Mouse (Mus musculus) lung, embryonic 14.5 days (tissue): ENCODE measurements around the gene Gm20388. TPM values are rescaled to one million over a fixed set of nuclear protein-coding genes. Genes with fewer than 3 reads are reported as not detected.

Experiments used
- ATAC-seq: fragments of 200-750 bp; cut with Nextera tagmentation; 2 replicates; pipeline ENCODE4 v1.8.0; 2017; ENCODE audit warnings: mild to moderate bottlenecking, moderate TSS enrichment, moderate library complexity; ENCODE audit not compliant: insufficient read depth
- DNase-seq: peaks from one replicate; pipeline ENCODE4 v3.0.0-alpha.2; 2015
- H3K27ac ChIP-seq: fragments of 300-500 bp; sonication (generic); 2 replicates; pipeline ENCODE4 v1.5.1; 2014; ENCODE audit warnings: low read depth, mild to moderate bottlenecking, moderate library complexity
- H3K27me3 ChIP-seq: fragments of 300-500 bp; sonication (generic); 2 replicates; pipeline ENCODE4 v1.6.1; 2014; ENCODE audit warnings: low read length, control low read depth; ENCODE audit not compliant: insufficient read depth
- H3K36me3 ChIP-seq: fragments of 300-500 bp; sonication (generic); 2 replicates; pipeline ENCODE4 v1.6.1; 2014; ENCODE audit warnings: control low read depth; ENCODE audit not compliant: insufficient read depth
- H3K4me1 ChIP-seq: fragments of 300-500 bp; sonication (generic); 2 replicates; pipeline ENCODE4 v1.6.1; 2014; ENCODE audit warnings: antibody characterized with exemption, control low read depth; ENCODE audit not compliant: insufficient read depth
- H3K4me2 ChIP-seq: fragments of 300-500 bp; sonication (generic); 2 replicates; pipeline ENCODE4 v1.6.1; 2014; ENCODE audit warnings: mild to moderate bottlenecking
- H3K4me3 ChIP-seq: fragments of 300-500 bp; sonication (generic); 2 replicates; pipeline ENCODE4 v1.5.1; 2014; ENCODE audit warnings: low read depth, low read length
- H3K9ac ChIP-seq: fragments of 300-500 bp; sonication (generic); 2 replicates; pipeline ENCODE4 v1.6.1; 2014
- H3K9me3 ChIP-seq: fragments of 300-500 bp; sonication (generic); 2 replicates; pipeline ENCODE4 v1.6.1; 2016; ENCODE audit warnings: low read depth, low read length, control low read depth
- CTCF ChIP-seq: IDR thresholded peaks from 2 replicates; pipeline ENCODE4 v1.5.1; 2016; ENCODE audit warnings: antibody characterized with exemption, low read depth
- WGBS: fragments of 180-500 bp; shearing (Covaris S2); extraction: QIAGEN DNeasy Blood & Tissue Kit; methylation state at CpG from one replicate; pipeline ENCODE4 v1.1.7; 2014; 5-methylcytosine and 5-hydroxymethylcytosine counted together
- polyA plus RNA-seq: library from polyadenylated mRNA; unstranded; fragments of >200 nt; fragmentation: Nextera tagmentation; extraction: Ambion mirVana; gene quantifications from 2 replicates; pipeline ENCODE4 v1.2.1, GENCODE M21; 2014

Gm20388 gene
- polyA plus RNA-seq, 1 experiment from 2014 or later, result not detected

DNA sequence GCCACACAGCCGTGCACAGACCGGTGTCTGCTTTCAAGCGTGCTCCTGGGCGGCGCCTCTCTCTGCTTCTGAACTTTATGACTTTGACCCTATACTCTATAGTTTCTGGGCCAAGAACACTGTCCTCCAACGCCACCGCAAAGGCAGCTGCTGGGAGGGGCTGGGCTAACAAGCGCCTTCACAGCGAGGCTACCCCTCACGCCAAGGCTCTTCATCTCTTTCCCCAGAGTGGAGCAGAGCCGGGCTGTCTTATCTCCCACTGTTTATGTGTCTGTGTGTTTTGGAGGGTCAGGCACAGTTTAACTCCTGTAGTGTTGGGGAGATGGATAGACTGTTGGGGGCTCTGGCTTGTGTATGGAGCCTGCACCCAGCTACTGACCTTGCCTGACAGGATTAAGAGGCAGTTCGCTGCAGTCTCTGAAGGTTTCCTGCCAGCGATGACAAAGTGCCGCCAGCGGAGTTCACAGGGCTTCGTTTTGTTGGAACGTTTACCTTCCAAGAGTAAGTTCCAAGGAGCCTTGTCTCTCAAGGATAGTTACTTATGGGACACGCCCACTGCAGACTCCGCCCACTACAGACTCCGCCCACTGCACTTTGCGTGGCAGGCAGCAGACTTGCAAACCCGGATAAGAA is 783.3 kb downstream of the Gm20388 start:
- Histone ChIP-seq H3K4me1 (peaks cover 39% of the 10 kb centered on the region), H3K9ac (no peak overlapping the region), H3K4me3 (no peak overlapping the region), H3K27ac (peak overlapping the region; percentile 54; the same call in 1 of the 2 replicates), H3K27me3 (no peaks in the 10 kb centered on the region), H3K36me3 (no peaks in the 10 kb centered on the region), H3K4me2 (peak overlapping the region; percentile 42), H3K9me3 (no peaks in the 10 kb centered on the region)
- ATAC-seq, result peak; percentile 93
- TF ChIP-seq CTCF, result no peak
- peak; percentile 94 for DNase-seq
- WGBS, result 9% methylated on average over 22 of the region's 22 CpGs

DNA sequence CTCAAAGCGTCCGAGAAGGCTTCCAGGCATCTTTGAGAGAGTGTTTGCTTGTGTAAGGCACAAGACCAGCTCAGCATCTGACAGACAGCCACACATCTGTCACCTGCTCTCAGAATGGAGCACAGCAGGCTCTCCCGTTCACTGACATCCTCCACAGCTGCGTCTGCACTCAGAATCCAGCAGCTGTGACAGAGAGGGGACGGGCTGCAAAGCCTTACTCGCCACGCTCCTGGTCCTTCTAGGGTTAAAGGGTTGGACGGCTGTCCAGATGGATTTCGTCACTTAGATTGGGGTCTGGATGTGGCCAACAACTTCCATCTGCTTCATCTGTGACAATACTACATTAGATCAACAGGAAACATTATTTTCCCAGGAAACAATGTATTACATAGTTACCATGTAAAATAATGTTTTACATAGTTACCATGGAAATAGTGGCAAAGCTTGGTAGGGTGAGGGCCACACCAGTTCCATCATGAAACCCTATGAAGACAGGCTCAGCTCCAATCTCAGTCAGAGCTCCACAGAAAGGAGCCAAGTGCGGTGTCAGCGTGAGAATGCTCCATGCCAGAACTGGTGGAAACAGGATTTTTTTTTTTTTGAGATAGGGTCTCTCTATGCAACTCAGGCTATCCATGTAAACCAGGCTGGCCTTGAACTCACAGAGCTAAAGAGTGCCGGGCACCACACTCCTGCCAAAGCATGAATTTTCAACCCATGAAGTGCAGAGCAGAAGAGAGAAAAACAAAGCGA is 785.9 kb downstream of the Gm20388 start:
- peak; percentile 94 for DNase-seq
- Histone ChIP-seq H3K4me1 (peaks cover 45% of the 10 kb centered on the region), H3K27me3 (no peaks in the 10 kb centered on the region), H3K9me3 (no peaks in the 10 kb centered on the region), H3K4me2 (peak overlapping the region; percentile 5; the same call in 1 of the 2 replicates), H3K27ac (peak overlapping the region; percentile 77), H3K36me3 (no peaks in the 10 kb centered on the region), H3K4me3 (no peak overlapping the region), H3K9ac (no peak overlapping the region)
- WGBS, result 20% methylated on average over 13 of the region's 13 CpGs
- ATAC-seq, result peak; percentile 74
- TF ChIP-seq CTCF, result no peak

DNA sequence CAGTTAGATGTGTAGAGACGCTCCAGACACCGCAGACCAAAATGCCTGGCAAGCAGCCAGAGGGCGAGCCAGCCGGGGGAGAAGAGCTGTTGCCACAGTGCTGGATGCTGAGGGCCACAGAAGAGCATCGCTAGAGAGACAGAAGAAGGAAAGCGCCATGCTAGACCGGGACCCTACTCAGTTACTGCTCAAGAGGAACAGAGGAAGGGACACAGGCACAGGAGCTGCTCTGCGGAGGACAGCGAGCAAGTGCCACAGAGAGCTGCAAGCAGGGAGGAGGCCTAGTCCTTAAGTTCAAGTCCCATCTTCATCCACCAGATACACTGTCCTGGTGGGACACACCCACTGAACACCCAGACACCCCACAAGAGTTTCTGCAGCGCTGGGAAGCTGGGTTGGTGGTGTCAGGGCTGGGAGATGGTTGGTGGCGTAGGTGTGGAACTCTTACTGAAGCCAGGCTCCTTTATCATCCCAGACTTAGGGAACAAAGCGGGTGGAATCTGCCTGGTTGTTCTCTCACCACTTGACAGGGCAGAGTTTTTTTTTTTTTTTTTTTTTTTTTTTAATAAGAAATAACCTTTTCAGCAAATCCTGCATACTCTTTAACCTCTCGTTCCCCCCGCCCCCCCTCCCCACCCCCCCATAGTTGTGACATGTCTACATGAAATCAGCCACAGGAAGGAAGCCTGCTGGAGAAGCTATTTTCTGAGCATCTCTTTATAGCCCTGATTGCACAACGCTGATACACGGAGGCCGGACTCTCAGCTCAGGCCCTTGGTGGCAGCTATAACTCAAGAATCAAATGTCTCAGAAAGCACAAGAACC is 786.7 kb downstream of the Gm20388 start:
- Histone ChIP-seq H3K27ac (peak overlapping the region; percentile 77), H3K36me3 (no peaks in the 10 kb centered on the region), H3K9ac (no peak overlapping the region), H3K9me3 (no peaks in the 10 kb centered on the region), H3K4me2 (peak overlapping the region; percentile 5; the same call in 1 of the 2 replicates), H3K27me3 (no peaks in the 10 kb centered on the region), H3K4me1 (peaks cover 45% of the 10 kb centered on the region), H3K4me3 (no peak overlapping the region)
- peak; percentile 88 for DNase-seq
- 47% methylated on average over 17 of the region's 17 CpGs for WGBS
- ATAC-seq, result peak; percentile 6; the same call in 1 of the 2 replicates
- no peak for TF ChIP-seq CTCF

DNA sequence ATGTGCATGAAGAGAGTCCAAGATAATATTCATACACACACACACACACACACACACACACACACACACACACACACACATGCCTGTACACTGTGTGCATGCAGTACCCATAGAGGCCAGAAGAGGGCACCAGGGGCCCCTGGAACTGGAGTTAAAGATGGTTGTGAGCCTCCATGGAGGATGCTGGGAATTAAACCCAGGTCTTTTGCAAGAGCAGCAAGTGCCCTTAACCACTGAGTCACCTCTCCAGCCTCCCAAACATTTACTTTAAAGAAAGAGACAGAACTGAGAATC is 787.3 kb downstream of the Gm20388 start:
- peak overlapping the region; percentile 80; the same call in 1 of the 2 replicates for H3K27ac ChIP-seq
- peak; percentile 70 for TF ChIP-seq CTCF
- H3K4me3 ChIP-seq, result no peak overlapping the region
- H3K36me3 ChIP-seq, result no peaks in the 10 kb centered on the region
- no peak overlapping the region for H3K4me2 ChIP-seq
- DNase-seq (no peak), ATAC-seq (no peak)
- H3K27me3 ChIP-seq, result no peaks in the 10 kb centered on the region
- H3K9me3 ChIP-seq, result no peaks in the 10 kb centered on the region
- H3K9ac ChIP-seq, result no peak overlapping the region
- peaks cover 43% of the 10 kb centered on the region for H3K4me1 ChIP-seq

DNA sequence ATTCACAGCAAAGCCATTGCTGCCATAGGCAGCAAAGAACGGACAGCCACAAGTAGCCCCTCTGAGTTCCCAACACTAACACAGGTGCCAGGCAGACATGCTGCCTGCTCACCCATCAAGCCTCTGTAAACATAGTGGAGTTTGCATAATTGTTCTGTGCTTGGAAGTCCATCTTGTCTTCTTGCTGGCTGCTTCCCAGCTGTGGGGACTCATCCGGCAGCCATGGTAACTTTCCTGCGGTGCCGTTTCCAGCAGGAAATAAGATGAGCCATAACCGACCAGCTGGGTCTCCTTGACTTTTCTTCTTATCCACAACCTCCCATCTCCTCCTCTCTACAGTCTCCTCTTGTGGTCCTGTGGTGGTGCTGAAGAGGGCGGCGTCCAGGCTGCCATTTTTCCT is 787.8 kb downstream of the Gm20388 start:
- H3K27me3 ChIP-seq, result no peaks in the 10 kb centered on the region
- H3K4me1 ChIP-seq, result peaks cover 42% of the 10 kb centered on the region
- WGBS, result 41% methylated on average over 7 of the region's 7 CpGs
- no peak overlapping the region for H3K4me2 ChIP-seq
- H3K27ac ChIP-seq, result peak overlapping the region; percentile 80
- H3K4me3 ChIP-seq, result no peak overlapping the region
- H3K36me3 ChIP-seq, result no peaks in the 10 kb centered on the region
- no peak overlapping the region for H3K9ac ChIP-seq
- peak; percentile 80 for DNase-seq
- ATAC-seq, result no peak
- TF ChIP-seq CTCF, result no peak
- H3K9me3 ChIP-seq, result no peaks in the 10 kb centered on the region

DNA sequence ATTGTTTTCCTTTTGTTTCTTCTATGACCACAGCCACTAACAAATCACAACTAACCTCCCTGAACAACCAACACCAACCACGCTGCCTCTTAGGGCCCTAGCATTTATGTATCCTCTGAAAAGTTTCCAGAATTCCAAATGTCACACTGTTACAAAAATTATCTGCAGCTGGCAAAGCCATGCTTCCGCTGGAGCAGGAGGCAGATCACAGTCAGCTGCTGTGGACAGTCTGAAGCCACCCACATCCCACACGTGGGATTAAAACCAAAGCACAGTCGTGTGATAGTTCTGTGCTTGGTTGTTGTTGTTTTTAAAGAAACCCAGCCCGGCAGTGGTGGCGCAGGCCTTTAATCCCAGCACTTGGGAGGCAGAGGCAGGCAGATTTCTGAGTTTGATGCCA is 788.4 kb downstream of the Gm20388 start:
- H3K27ac ChIP-seq, result peak overlapping the region; percentile 80; the same call in 1 of the 2 replicates
- peaks cover 38% of the 10 kb centered on the region for H3K4me1 ChIP-seq
- TF ChIP-seq CTCF, result no peak
- H3K36me3 ChIP-seq, result no peaks in the 10 kb centered on the region
- ATAC-seq (no peak), DNase-seq (peak; percentile 75)
- no peaks in the 10 kb centered on the region for H3K27me3 ChIP-seq
- no peak overlapping the region for H3K9ac ChIP-seq
- H3K4me2 ChIP-seq, result no peak overlapping the region
- no peaks in the 10 kb centered on the region for H3K9me3 ChIP-seq
- H3K4me3 ChIP-seq, result no peak overlapping the region
- 46% methylated on average over 6 of the region's 6 CpGs for WGBS

DNA sequence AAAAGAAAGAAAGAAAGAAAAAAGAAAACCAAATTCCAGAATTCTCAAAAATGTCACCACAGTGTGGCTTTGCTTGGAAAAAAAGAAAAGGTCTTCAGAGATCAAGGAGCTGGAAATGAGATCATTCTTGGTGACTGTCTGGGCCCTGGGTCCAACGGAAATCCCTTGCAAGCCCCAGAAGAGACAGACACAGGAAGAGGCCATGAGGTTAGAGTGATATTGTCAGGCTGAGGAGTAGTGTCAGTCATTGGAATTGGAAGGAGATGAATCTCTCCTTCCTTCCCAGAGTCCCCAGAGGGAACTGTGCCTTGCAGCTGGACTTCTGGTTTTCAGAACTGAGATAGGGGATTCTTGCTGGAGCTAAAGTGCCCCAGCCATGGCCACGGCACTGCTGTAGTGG is 788.9 kb downstream of the Gm20388 start:
- no peaks in the 10 kb centered on the region for H3K36me3 ChIP-seq
- no peak overlapping the region for H3K4me2 ChIP-seq
- no peaks in the 10 kb centered on the region for H3K27me3 ChIP-seq
- H3K4me3 ChIP-seq, result no peak overlapping the region
- no peak for TF ChIP-seq CTCF
- 0 out of 2 replicates have a peak overlapping the region, but pooled peaks have one; percentile 8 for H3K27ac ChIP-seq
- 42% methylated on average over 2 of the region's 2 CpGs for WGBS
- DNase-seq (peak; percentile 27), ATAC-seq (no peak)
- H3K9me3 ChIP-seq, result no peaks in the 10 kb centered on the region
- no peak overlapping the region for H3K9ac ChIP-seq
- H3K4me1 ChIP-seq, result peaks cover 33% of the 10 kb centered on the region
